Mouse (Mus musculus) gastrocnemius, postnatal 36 days (tissue): ENCODE results near the gene Hus1. TPM values are rescaled to one million over a fixed set of nuclear protein-coding genes. Genes with fewer than 3 reads are reported as not detected.

Experiments
- DNase-seq, 2 experiments: peaks; one replicate each; pipeline ENCODE4 v3.0.0; 2022
- intact Hi-C: fragments of 180-260 bp; cut with DNase I; formaldehyde crosslinking; loops from one replicate; pipeline ENCODE4 v1.15.1; 2025
- long read RNA-seq, 2 experiments: library from polyadenylated mRNA; stranded (forward); transcript quantifications; one replicate each; pipeline ENCODE4 v2.0.0; 2021
- total RNA-seq, 2 experiments: library from RNA; stranded (reverse); gene quantifications; 2 replicates each; pipeline ENCODE4 v1.2.3; 2021

The Hus1 gene
- 1 to 10 TPM; 7.0 to 7.7 TPM for total RNA-seq
- long read RNA-seq, experiment 1, partial matches to known transcripts = 0 of 1 reads
- long read RNA-seq, experiment 1, other reads (novel, unspliced or antisense) = 1 of 1 reads
- long read RNA-seq, experiment 2, full-length matches to known transcripts = 1 of 6 reads
- long read RNA-seq, experiment 2, partial matches to known transcripts = 3 of 6 reads
- long read RNA-seq, experiment 2, other reads (novel, unspliced or antisense) = 2 of 6 reads

GRCm38 (mm10) chr11:9010853-9011339 is at the start of gene Hus1:
Gene Hus1 (minus strand): TSS chr11:9011191.
- peak; percentile 81 to 85 for DNase-seq
- intact Hi-C loops = no loop called here

- intact Hi-C loops = no loop called here
- DNase-seq = no peak
Measured at GRCm38 (mm10) chr11:9060484-9060883, 49.5 kb upstream of the Hus1 start.

GRCm38 (mm10) chr11:9060029-9060428 is 49.0 kb upstream of the Hus1 start:
- intact Hi-C loops = no loop called here
- DNase-seq = no peak

- no peak for DNase-seq
- intact Hi-C loops = no loop called here
Measured at GRCm38 (mm10) chr11:9057711-9058110, 46.7 kb upstream of the Hus1 start.

GRCm38 (mm10) chr11:9056937-9057336 is 45.9 kb upstream of the Hus1 start:
- intact Hi-C loops = no loop called here
- no peak for DNase-seq

GRCm38 (mm10) chr11:9051895-9052294 is 40.9 kb upstream of the Hus1 start:
- DNase-seq = no peak
- intact Hi-C loops = no loop called here

GRCm38 (mm10) chr11:9050241-9050640 is 39.2 kb upstream of the Hus1 start:
- intact Hi-C loops = no loop called here
- no peak for DNase-seq

GRCm38 (mm10) chr11:9048703-9049060 is 37.7 kb upstream of the Hus1 start, which contains the start of gene Sun3:
Gene Sun3 (minus strand): TSS chr11:9048991.
- intact Hi-C loops = no loop called here
- DNase-seq = no peak

- peak; percentile 53 to 59 for DNase-seq
- intact Hi-C loops = no loop called here
Measured at GRCm38 (mm10) chr11:9048011-9048702, 37.2 kb upstream of the Hus1 start, which contains the start of gene Gm11992. Gene Gm11992 (plus strand): TSS chr11:9048594.

- intact Hi-C loops = no loop called here
- DNase-seq = no peak
Measured at GRCm38 (mm10) chr11:9047044-9047443, 36.1 kb upstream of the Hus1 start.

- intact Hi-C loops = no loop called here
- no peak for DNase-seq
Measured at GRCm38 (mm10) chr11:9046546-9046945, 35.6 kb upstream of the Hus1 start.

GRCm38 (mm10) chr11:9031530-9031929 is 20.5 kb upstream of the Hus1 start:
- DNase-seq = no peak
- intact Hi-C loops = no loop called here

GRCm38 (mm10) chr11:9025211-9025610 is 14.2 kb upstream of the Hus1 start:
- DNase-seq = no peak
- intact Hi-C loops = no loop called here

- intact Hi-C loops = no loop called here
- no peak for DNase-seq
Measured at GRCm38 (mm10) chr11:9024782-9025181, 13.8 kb upstream of the Hus1 start.

GRCm38 (mm10) chr11:9020207-9020606 is 9.2 kb upstream of the Hus1 start:
- intact Hi-C loops = no loop called here
- no peak for DNase-seq

GRCm38 (mm10) chr11:9018491-9019267 is 7.7 kb upstream of the Hus1 start:
- no peak for DNase-seq
- intact Hi-C loops = no loop called here

GRCm38 (mm10) chr11:9014740-9015139 is 3.7 kb upstream of the Hus1 start:
- intact Hi-C loops = no loop called here
- DNase-seq = no peak

- intact Hi-C loops = no loop called here
- no peak for DNase-seq
Measured at GRCm38 (mm10) chr11:9011348-9011747, 357 bp upstream of the Hus1 start.

- DNase-seq = no peak
- intact Hi-C loops = no loop called here
Measured at GRCm38 (mm10) chr11:9010416-9010815, 575 bp downstream of the Hus1 start.

GRCm38 (mm10) chr11:9008761-9009160 is 2.2 kb downstream of the Hus1 start:
- no peak for DNase-seq
- intact Hi-C loops = no loop called here

GRCm38 (mm10) chr11:8988084-8988483 is 22.9 kb downstream of the Hus1 start:
- intact Hi-C loops = no loop called here
- DNase-seq = no peak
